Mouse (Mus musculus): ENCODE results near the gene Nup155.

Gene Nup155

DNA sequence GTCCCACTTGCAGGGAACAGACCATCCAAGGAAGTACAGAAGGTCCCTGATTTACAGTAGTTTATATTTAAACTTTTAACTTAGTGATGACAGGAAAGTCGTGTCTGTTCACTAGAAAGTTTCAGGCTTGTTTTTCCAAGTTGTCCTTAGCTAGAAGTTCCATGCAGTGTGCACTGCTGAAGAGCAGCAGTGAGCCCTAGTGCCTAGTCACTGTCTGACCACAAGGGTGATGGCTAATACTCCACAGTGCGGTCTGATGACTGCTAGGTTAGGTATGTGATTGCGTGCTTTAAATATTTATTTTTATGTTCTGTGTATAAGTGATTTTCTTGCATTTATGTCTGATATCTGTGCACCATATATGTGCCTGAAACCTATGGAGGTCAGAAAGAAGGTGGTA is 81.4 kb downstream of the Nup155 start:
- no peak for DNase-seq (ENCODE audit: low spot score in 2 of 2)

DNA sequence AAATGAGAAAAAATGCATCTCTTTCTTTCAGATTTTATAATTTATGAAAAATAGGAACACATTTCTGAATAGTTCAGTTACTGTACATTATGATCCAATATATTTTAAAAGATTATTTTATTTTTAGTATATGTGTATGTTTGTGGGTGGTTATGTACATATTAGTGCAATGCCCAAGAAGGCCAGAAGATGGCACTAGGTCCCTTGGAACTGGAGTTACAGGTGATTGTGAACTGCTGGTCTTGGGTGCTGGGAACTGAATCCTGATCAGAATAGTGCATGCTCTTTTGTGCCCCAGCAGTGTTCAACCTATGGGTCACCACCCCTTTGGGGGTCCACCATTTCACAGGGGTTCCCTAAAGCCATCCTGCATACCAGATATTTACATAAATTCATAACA is 91.2 kb downstream of the Nup155 start:
- no peak for DNase-seq (ENCODE audit: low spot score in 2 of 2)

DNA sequence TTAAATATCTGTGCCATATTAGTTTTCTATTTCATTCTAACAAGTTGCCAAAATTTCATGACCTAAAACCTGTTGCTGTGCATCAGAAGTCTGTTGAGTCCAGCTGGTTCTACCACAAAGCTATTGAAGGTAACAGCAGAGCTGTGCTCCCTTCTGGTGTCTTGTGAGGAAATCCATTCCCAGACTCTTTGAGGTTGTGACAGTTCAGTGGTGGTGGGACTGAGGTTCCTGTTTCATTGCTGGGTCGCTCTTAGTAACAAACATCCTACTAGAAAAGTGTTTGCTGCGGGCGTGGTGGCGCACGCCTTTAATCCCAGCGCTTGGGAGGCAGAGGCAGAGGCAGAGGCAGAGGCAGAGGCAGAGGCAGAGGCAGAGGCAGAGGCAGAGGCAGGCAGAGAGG is 99.3 kb downstream of the Nup155 start:
- DNase-seq (ENCODE audit: low spot score in 2 of 2), result no peak
